Mouse (Mus musculus) limb, embryonic 15.5 days (tissue): ENCODE results near the gene Gm648. TPM values are rescaled to one million over a fixed set of nuclear protein-coding genes. Genes with fewer than 3 reads are reported as not detected.

ENCODE experiments used
- microRNA-seq: library from miRNA; unstranded; fragments of <30 nt; microRNA quantifications from one replicate; pipeline ENCODE4, GENCODE M21; 2016
- polyA plus RNA-seq: library from polyadenylated mRNA; unstranded; fragments of >200 nt; fragmentation: Nextera tagmentation; extraction: Ambion mirVana; gene quantifications from 2 replicates; pipeline ENCODE4 v1.2.1, GENCODE M21; 2015

Gm648 gene
- polyA plus RNA-seq, 1 experiment from 2014 or later = not detected

Small RNA genes lying within 50 kb of the gene (microRNA-seq; reads per million reads assigned to microRNA genes)
- 0.61 reads per million for gene Mir5116

Other genes with a start within 250 kb of the Gm648 start
- 10.7 and 11.8 TPM in 2 replicates for gene Zfp449, start 203.2 kb downstream of the Gm648 start, polyA plus RNA-seq
- gene Smim10l2a, start 175.0 kb downstream of the Gm648 start, polyA plus RNA-seq = 4.9 and 6.1 TPM in 2 replicates
- gene Gm2174, start 101.6 kb downstream of the Gm648 start, polyA plus RNA-seq = 2.2 and 2.8 TPM in 2 replicates
- 28.8 and 29.7 TPM in 2 replicates for gene Ints6l, start 94.7 kb downstream of the Gm648 start, polyA plus RNA-seq
- gene Gm10477, start 24.9 kb downstream of the Gm648 start, polyA plus RNA-seq = not detected in 2 replicates
- 24.3 and 24.5 TPM in 2 replicates for gene Mmgt1, start 48.5 kb upstream of the Gm648 start, polyA plus RNA-seq
- gene Slc9a6, start 60.2 kb upstream of the Gm648 start, polyA plus RNA-seq = 12.3 and 16.7 TPM in 2 replicates
- 143 and 368 TPM in 2 replicates for gene Fhl1, start 182.2 kb upstream of the Gm648 start, polyA plus RNA-seq